Mouse (Mus musculus) ES-Bruce4 (cell line): ENCODE results near the gene Ugt1a6a. TPM values are rescaled to one million over a fixed set of nuclear protein-coding genes. Genes with fewer than 3 reads are reported as not detected.
"Not testable (repeated sequence)": the region's sequence is repeated elsewhere in the genome, so short reads cannot be mapped to it uniquely, and the experiment has no call there.

Source experiments
- H3K27ac ChIP-seq: 2 replicates; pipeline ENCODE4 v1.5.1; 2012; ENCODE audit warnings: low read length, inconsistent platforms; ENCODE audit not compliant: insufficient read depth
- H3K27me3 ChIP-seq: 2 replicates; pipeline ENCODE4 v1.6.1; 2012; ENCODE audit warnings: mild to moderate bottlenecking, low read length, inconsistent platforms; ENCODE audit not compliant: control insufficient read depth, poor library complexity, insufficient read depth, severe bottlenecking
- H3K36me3 ChIP-seq: 2 replicates; pipeline ENCODE4 v1.6.1; 2012; ENCODE audit warnings: inconsistent platforms, mild to moderate bottlenecking, low read length, moderate library complexity; ENCODE audit not compliant: control insufficient read depth, poor library complexity, insufficient read depth, severe bottlenecking
- H3K4me1 ChIP-seq: one replicate; pipeline ENCODE4 v1.8.1; 2011; ENCODE audit warnings: low read length; ENCODE audit not compliant: control insufficient read depth, insufficient read depth
- H3K4me3 ChIP-seq: 2 replicates; pipeline ENCODE4 v1.5.1; 2011; ENCODE audit warnings: low read depth, mild to moderate bottlenecking, low read length
- H3K9ac ChIP-seq: 2 replicates; pipeline ENCODE4 v1.6.1; 2012; ENCODE audit warnings: low read depth, mild to moderate bottlenecking, inconsistent platforms; ENCODE audit not compliant: poor library complexity, severe bottlenecking
- H3K9me3 ChIP-seq: replicated peaks from 2 replicates; pipeline ENCODE4 v1.6.1; 2012; ENCODE audit warnings: mild to moderate bottlenecking, low read length, inconsistent platforms; ENCODE audit not compliant: control insufficient read depth, poor library complexity, insufficient read depth, severe bottlenecking
- CTCF ChIP-seq: IDR thresholded peaks from one replicate; pipeline ENCODE4 v1.8.1; 2011; ENCODE audit warnings: low read depth, low read length
- EP300 ChIP-seq: IDR thresholded peaks from 2 replicates; pipeline ENCODE4 v1.6.1; 2011; ENCODE audit warnings: low read depth, low read length; ENCODE audit not compliant: insufficient read depth
- POLR2A ChIP-seq: IDR thresholded peaks from one replicate; pipeline ENCODE4 v1.8.1; 2011; ENCODE audit warnings: low read length; ENCODE audit not compliant: insufficient read depth
- polyA plus RNA-seq: library from polyadenylated mRNA; stranded (reverse); fragments of >200 nt; gene quantifications from 2 replicates; pipeline ENCODE4 v1.2.4, GENCODE M21; 2011; ENCODE audit warnings: low read depth; ENCODE audit not compliant: missing spikeins, insufficient read depth, insufficient read length

Gene Ugt1a6a
- polyA plus RNA-seq, 1 experiment = not detected

DNA sequence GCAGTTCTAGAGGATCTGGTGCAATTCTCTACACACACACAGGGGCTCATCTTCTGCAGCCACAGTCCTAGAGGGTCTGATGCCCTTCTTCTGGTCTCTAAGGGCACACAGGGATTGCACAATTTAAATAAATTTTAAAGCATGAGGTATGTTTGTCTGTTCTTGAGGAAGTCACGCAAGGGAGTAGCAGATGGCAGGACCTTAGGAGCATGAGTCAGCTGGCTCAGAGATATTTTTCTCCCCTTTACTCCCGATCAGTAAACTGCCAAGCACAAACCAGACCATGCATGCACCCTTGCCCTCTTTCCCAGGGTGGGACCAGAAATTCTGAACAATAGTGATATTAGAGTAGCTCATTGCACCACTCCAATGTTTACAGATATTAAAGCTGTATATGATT is 23.8 kb downstream of the Ugt1a6a start:
- Histone ChIP-seq H3K4me3 (no peak overlapping the region), H3K36me3 (no peaks in the 10 kb centered on the region), H3K27ac (no peak overlapping the region), H3K9ac (no peak overlapping the region), H3K9me3 (no peaks in the 10 kb centered on the region), H3K27me3 (no peaks in the 10 kb centered on the region), H3K4me1 (no peaks in the 10 kb centered on the region)
- no peak for TF ChIP-seq EP300
- TF ChIP-seq CTCF = no peak
- TF ChIP-seq POLR2A = no peak

DNA sequence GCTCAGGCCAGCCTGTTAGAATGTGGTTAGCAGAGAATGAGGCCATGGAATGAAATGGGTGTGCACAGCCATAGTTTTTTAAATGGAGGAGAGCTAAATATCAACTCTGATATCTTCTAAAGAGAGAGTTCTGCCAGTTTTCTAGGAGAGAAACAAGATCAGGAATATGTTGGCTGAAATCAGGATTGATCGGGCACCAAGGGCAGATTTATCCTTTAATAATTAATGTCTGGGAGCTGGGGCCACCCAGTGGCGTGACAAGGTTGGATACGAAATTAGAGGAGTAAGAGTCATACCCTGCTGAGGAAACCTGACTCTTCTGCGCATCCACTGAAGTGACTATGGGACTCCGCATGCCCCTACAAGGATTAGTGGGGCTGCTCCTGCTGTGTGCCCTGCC is 31.1 kb downstream of the Ugt1a6a start, which contains the start of gene Ugt1a5:
Gene Ugt1a5 (plus strand): TSS at position 302 of the 400 bp plus-strand sequence.
- TF ChIP-seq POLR2A (no peak), CTCF (no peak), EP300 (no peak)
- H3K27me3 ChIP-seq = no peaks in the 10 kb centered on the region

DNA sequence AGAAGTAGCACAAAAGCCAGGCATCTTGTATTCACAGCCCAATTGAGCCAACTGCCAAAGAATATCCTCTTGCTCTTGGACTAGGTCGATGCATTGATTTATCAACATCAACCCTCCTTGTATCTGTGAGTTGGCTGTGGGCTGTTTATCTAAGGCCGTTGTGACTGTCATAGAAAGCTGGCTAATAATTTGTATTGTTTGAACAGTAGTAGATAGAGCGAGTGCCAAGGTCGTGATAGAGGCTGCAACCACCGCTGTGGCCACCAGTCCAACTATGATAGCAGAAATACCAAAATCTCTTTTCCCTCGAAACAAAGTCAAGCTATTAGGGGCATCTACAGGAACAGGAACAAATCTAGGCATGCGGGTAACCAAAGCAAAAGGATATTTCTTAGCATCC is 37.6 kb downstream of the Ugt1a6a start:
- not testable (repeated sequence) for H3K36me3 ChIP-seq, H3K4me1 ChIP-seq, H3K4me3 ChIP-seq, H3K9me3 ChIP-seq, H3K27me3 ChIP-seq, H3K9ac ChIP-seq, H3K27ac ChIP-seq

More for the DNA sequence above, 31.1 kb downstream of the Ugt1a6a start, which contains the start of gene Ugt1a5:
- Histone ChIP-seq H3K4me1 (no peaks in the 10 kb centered on the region), H3K9me3 (no peaks in the 10 kb centered on the region), H3K36me3 (no peaks in the 10 kb centered on the region), H3K27ac (no peak within 1 kb of the TSS), H3K9ac (no peak within 1 kb of the TSS), H3K4me3 (no peak within 1 kb of the TSS)

DNA sequence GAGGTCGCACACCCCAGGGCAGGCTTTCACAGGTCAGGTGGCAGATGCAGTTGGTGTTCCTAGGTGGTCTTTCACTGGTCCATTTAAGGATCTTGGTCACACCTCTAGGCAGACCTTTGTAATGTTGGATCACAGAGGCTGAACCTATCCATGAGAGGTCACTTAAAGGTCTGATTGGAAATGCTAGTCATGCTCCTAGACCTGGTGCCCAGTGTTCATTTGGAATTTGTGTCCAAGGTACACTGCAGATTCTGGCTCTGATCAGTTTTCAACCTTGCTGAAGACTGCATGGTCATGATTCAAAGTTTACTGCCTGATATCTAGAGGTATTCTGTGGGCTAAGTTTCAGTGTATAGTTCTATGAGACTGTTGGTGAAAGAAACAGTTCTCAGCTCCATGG is 45.0 kb downstream of the Ugt1a6a start:
- H3K27me3 ChIP-seq = no peaks in the 10 kb centered on the region
- peaks cover 5% of the 10 kb centered on the region; the same call in 1 of the 2 replicates for H3K9me3 ChIP-seq
- H3K4me1 ChIP-seq = no peaks in the 10 kb centered on the region
- H3K9ac ChIP-seq = no peak overlapping the region
- no peak overlapping the region for H3K27ac ChIP-seq
- no peaks in the 10 kb centered on the region for H3K36me3 ChIP-seq
- TF ChIP-seq EP300 (no peak), POLR2A (no peak), CTCF (no peak)
- no peak overlapping the region for H3K4me3 ChIP-seq

DNA sequence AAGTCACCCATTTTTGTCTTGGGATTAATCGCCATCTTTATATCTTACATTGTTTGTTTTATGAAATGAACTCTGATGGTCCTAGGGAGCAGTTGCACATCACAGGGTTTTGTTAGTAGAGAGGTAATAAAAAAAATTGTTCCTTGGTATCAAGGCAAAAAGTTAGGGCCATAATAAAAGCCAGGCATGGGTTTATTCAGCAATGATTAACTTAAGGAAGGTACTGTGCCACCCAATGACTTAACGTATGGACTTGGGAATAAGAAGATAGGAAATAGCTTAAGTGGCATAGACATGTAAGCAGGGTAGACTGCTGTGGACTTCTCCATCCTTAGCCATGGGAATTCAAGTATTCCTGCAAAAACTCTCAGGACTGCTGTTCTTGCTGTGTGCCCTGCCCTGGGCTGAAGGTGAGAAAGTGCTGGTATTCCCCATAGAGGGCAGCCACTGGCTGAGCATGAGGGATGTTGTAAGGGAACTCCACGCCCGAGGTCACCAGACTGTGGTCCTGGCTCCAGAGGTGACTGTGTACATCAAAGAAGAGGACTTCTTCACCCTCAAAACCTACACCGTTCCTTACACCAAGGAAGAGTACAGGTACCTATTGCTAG is 51.8 kb downstream of the Ugt1a6a start:
- no peak overlapping the region for H3K9ac ChIP-seq
- H3K27ac ChIP-seq = no peak overlapping the region
- no peaks in the 10 kb centered on the region for H3K9me3 ChIP-seq

DNA sequence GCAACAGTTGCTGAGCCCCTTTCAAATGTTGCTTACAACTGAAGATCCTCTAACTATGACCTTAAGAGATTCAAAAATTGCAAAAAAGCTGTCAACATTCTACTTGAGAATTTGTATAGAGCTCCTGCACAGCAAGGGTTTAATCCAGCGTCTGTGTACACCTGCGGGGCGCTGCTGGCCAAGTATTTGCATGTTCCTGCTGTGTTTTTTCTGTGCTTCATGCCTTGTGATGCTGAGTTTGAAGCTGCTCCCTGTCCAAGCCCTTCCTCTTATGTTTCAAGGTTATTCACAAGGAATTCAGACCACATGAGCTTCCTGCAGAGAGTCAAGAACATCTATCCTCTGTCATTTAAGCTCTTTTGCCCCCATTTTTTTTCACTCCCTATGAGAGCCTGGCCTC is 57.5 kb downstream of the Ugt1a6a start:
- Histone ChIP-seq H3K4me1 (no peaks in the 10 kb centered on the region), H3K27ac (no peak overlapping the region), H3K27me3 (no peaks in the 10 kb centered on the region), H3K4me3 (no peak overlapping the region), H3K9ac (no peak overlapping the region), H3K9me3 (no peaks in the 10 kb centered on the region), H3K36me3 (no peaks in the 10 kb centered on the region)
- no peak for TF ChIP-seq CTCF
- no peak for TF ChIP-seq EP300
- no peak for TF ChIP-seq POLR2A

More for the DNA sequence above, 51.8 kb downstream of the Ugt1a6a start:
- Histone ChIP-seq H3K4me3 (no peak overlapping the region), H3K36me3 (no peaks in the 10 kb centered on the region), H3K4me1 (no peaks in the 10 kb centered on the region), H3K27me3 (no peaks in the 10 kb centered on the region)
- TF ChIP-seq CTCF (no peak), POLR2A (no peak), EP300 (no peak)
